In the genomic region with DNA sequence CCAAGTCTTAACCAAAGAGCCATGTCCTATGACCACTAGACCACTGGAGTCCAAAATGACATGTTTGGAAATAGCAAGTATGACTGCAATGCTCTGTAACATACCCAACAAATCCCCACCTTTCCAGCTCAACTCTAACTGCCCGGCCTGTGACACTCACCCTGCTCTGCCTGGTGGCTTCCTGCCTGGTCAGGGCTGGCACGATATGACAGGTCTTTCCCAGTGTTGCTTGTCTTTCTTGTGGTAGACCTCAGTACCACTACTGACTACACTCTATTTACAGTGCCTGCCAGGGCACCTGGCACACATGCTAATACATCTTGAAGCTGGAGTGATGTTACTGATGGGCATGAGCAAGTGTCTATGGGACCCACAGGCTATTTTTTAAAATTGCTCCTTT, we compare ENCODE assay signal across 16 mouse cellular contexts.
"Had no signal": no experiment of that assay in that cellular context is flagged by ENCODE, and none has a peak within 500 bp of the region (broad histone marks: within the 10 kb centered on the region; RNA-seq: fewer than 3 reads in every experiment).

No protein-coding gene starts in this region.

- H3K9ac ChIP-seq: liver, embryonic 13.5 days; midbrain, embryonic 12.5 days; midbrain, embryonic 15.5 days; neural tube, embryonic 13.5 days had no signal

- H3K4me1 ChIP-seq: liver, embryonic 13.5 days; midbrain, embryonic 12.5 days; midbrain, embryonic 15.5 days; neural tube, embryonic 13.5 days had no signal

- H3K4me2 ChIP-seq: liver, embryonic 13.5 days; midbrain, embryonic 12.5 days; midbrain, embryonic 15.5 days; neural tube, embryonic 13.5 days had no signal

- H3K4me3 ChIP-seq: layer of hippocampus, adult 2 months; liver, embryonic 13.5 days; midbrain, embryonic 12.5 days; midbrain, embryonic 15.5 days; neural tube, embryonic 13.5 days had no signal

- H3K27ac ChIP-seq: kidney, postnatal 0 days; layer of hippocampus, adult 2 months; liver, embryonic 13.5 days; macrophage; midbrain, embryonic 12.5 days; midbrain, embryonic 15.5 days; neural tube, embryonic 13.5 days had no signal

- H3K9me3 ChIP-seq: liver, embryonic 13.5 days; midbrain, embryonic 12.5 days; midbrain, embryonic 15.5 days; neural tube, embryonic 13.5 days had no signal

- ATAC-seq: intestine, postnatal 0 days; midbrain, embryonic 15.5 days had no signal

- H3K27me3 ChIP-seq: liver, embryonic 13.5 days; midbrain, embryonic 12.5 days; midbrain, embryonic 15.5 days; neural tube, embryonic 13.5 days had no signal

- DNase-seq: kidney, adult 2 months; kidney, postnatal 25 days; layer of hippocampus, adult 9-11 months; liver, embryonic 13.5 days; lung, adult 2 months; retina, postnatal 1 day; right cerebral cortex, postnatal 25 days; thymus, postnatal 14 days; thymus, postnatal 4 days had no signal
